Mouse (Mus musculus) hindbrain, embryonic 11.5 days (tissue): ENCODE measurements at regions not wholly inside any gene's neighbourhood (a gene's known extent, or its start where the extent isn't known, plus 50 kb on each side); places are given as distances from the start of the nearest gene placed in this dataset.
"Not testable (repeated sequence)": the region's sequence is repeated elsewhere in the genome, so short reads cannot be mapped to it uniquely, and the experiment has no call there.

Experiments used
- ATAC-seq: fragments of 200-750 bp; cut with Nextera tagmentation; 2 replicates; pipeline ENCODE4 v1.8.0; 2017; ENCODE audit warnings: mild to moderate bottlenecking, moderate TSS enrichment, moderate library complexity; ENCODE audit not compliant: low FRiP score
- DNase-seq: peaks from one replicate; pipeline ENCODE4 v3.0.0-alpha.2; 2015; ENCODE audit warnings: low spot score
- H3K27ac ChIP-seq: fragments of 300-500 bp; sonication (generic); 2 replicates; pipeline ENCODE4 v1.5.1; 2014; ENCODE audit warnings: mild to moderate bottlenecking, low read depth, low read length
- H3K27me3 ChIP-seq: fragments of 300-500 bp; sonication (generic); 2 replicates; pipeline ENCODE4 v1.6.1; 2014; ENCODE audit warnings: mild to moderate bottlenecking, low read length, moderate library complexity, mixed read lengths; ENCODE audit not compliant: control insufficient read depth, insufficient read depth
- H3K36me3 ChIP-seq: fragments of 300-500 bp; sonication (generic); 2 replicates; pipeline ENCODE4 v1.6.1; 2014; ENCODE audit warnings: mild to moderate bottlenecking, low read length, moderate library complexity, mixed read lengths; ENCODE audit not compliant: control insufficient read depth, insufficient read depth
- H3K4me1 ChIP-seq: fragments of 300-500 bp; sonication (generic); replicated peaks from 2 replicates; pipeline ENCODE4 v1.6.1; 2014; ENCODE audit warnings: low read length, mixed read lengths; ENCODE audit not compliant: control insufficient read depth, insufficient read depth
- H3K4me2 ChIP-seq: fragments of 300-500 bp; sonication (generic); replicated peaks from 2 replicates; pipeline ENCODE4 v1.6.1; 2014; ENCODE audit warnings: mild to moderate bottlenecking, low read depth, low read length
- H3K4me3 ChIP-seq: fragments of 300-500 bp; sonication (generic); 2 replicates; pipeline ENCODE4 v1.5.1; 2014; ENCODE audit warnings: low read depth, low read length
- H3K9ac ChIP-seq: fragments of 300-500 bp; sonication (generic); 2 replicates; pipeline ENCODE4 v1.6.1; 2014; ENCODE audit warnings: low read depth, low read length
- H3K9me3 ChIP-seq: fragments of 300-500 bp; sonication (generic); 2 replicates; pipeline ENCODE4 v1.6.1; 2016; ENCODE audit warnings: low read length; ENCODE audit not compliant: control insufficient read depth
- WGBS: fragments of 180-500 bp; shearing (Covaris S2); extraction: QIAGEN DNeasy Blood & Tissue Kit; methylation state at CpG from one replicate; pipeline ENCODE4 v1.1.7; 2014; 5-methylcytosine and 5-hydroxymethylcytosine counted together

GRCm38 (mm10) chr1:142108826-142109225, 1531.6 kb upstream of the B3galt2 start:
- not testable (repeated sequence) for H3K36me3 ChIP-seq, H3K4me1 ChIP-seq, ATAC-seq, H3K27me3 ChIP-seq, H3K4me2 ChIP-seq, DNase-seq, H3K9ac ChIP-seq, H3K27ac ChIP-seq, H3K9me3 ChIP-seq, H3K4me3 ChIP-seq
- 33% methylated on average over 3 of the region's 3 CpGs for WGBS

DNA sequence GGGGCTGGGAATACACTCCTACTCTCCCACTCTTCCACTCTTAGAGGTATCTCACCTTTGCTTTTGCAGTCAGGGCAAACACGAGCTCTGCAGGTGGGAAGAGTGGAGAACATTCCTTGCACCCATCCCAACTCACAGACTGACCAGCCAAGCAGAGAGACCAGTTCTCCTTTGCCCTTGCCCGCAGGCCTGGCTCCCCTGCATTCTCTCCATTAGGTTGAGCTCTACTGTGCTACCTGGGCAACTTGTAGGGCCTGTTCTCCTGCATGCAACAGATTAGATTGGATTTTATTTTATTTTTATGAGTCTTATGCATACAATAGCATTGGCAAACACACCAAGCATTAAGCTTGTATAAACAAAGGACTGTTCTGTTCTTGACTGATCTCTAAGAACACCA, 1483.2 kb upstream of the B3galt2 start:
- WGBS, result 75% methylated on average over 2 of the region's 2 CpGs
- H3K9me3 ChIP-seq, result no peaks in the 10 kb centered on the region
- H3K4me2 ChIP-seq, result no peak overlapping the region
- no peak overlapping the region for H3K4me3 ChIP-seq
- H3K27me3 ChIP-seq, result no peaks in the 10 kb centered on the region
- ATAC-seq (no peak), DNase-seq (no peak)
- H3K9ac ChIP-seq, result no peak overlapping the region
- no peaks in the 10 kb centered on the region for H3K4me1 ChIP-seq
- H3K27ac ChIP-seq, result no peak overlapping the region
- no peaks in the 10 kb centered on the region for H3K36me3 ChIP-seq

DNA sequence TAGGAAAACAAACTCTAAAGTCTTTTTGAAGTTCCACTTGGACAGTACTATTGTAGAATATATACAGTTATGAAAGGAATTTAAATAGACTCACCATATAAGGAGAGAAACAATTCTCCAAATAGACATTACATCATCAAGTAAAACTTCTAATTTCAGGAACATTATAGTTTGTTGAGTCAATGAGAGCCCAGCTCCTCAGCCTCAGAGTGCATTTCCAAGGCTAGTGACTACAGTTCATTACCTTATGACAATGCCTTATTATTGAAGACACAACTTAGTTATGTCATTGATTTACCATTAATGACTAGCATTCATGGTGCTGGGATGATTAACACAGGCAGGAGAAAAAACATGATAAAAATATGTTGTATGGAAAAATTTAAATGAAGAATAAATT, 1481.0 kb upstream of the B3galt2 start:
- no peak overlapping the region for H3K4me2 ChIP-seq
- no peaks in the 10 kb centered on the region for H3K4me1 ChIP-seq
- ATAC-seq (no peak), DNase-seq (no peak)
- H3K27me3 ChIP-seq, result no peaks in the 10 kb centered on the region
- no peak overlapping the region for H3K4me3 ChIP-seq
- H3K9me3 ChIP-seq, result no peaks in the 10 kb centered on the region
- no peak overlapping the region for H3K9ac ChIP-seq
- H3K27ac ChIP-seq, result no peak overlapping the region
- H3K36me3 ChIP-seq, result no peaks in the 10 kb centered on the region

DNA sequence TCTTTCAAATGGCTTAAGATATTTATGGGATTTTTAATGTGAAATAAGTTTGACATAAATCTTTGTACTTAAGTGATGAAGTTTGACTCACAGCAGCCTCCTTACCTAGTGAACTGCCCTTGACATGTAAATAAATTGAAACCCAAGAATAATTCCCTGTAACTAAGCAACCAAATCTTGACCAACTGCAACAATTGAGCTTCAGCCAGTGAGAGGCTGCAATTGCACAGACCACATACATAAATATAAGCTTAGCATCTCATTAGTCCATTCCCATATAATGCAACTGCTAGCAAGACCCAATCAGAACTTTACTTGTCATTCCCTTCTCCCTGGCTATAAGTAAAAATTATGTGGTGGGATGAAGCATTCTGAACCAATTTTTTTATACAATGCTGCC, 1473.5 kb upstream of the B3galt2 start:
- H3K4me3 ChIP-seq, result no peak overlapping the region
- ATAC-seq (peak; percentile 23; the same call in 1 of the 2 replicates), DNase-seq (no peak)
- no peak overlapping the region for H3K9ac ChIP-seq
- no peaks in the 10 kb centered on the region for H3K36me3 ChIP-seq
- H3K9me3 ChIP-seq, result no peaks in the 10 kb centered on the region
- H3K27ac ChIP-seq, result no peak overlapping the region
- no peak overlapping the region for H3K4me2 ChIP-seq
- H3K27me3 ChIP-seq, result no peaks in the 10 kb centered on the region
- no peaks in the 10 kb centered on the region for H3K4me1 ChIP-seq

- DNase-seq (no peak), ATAC-seq (no peak)
- no peak overlapping the region for H3K27ac ChIP-seq
- H3K27me3 ChIP-seq, result no peaks in the 10 kb centered on the region
- H3K4me1 ChIP-seq, result no peaks in the 10 kb centered on the region
- no peak overlapping the region for H3K4me3 ChIP-seq
- H3K9ac ChIP-seq, result no peak overlapping the region
- no peaks in the 10 kb centered on the region for H3K9me3 ChIP-seq
- H3K4me2 ChIP-seq, result no peak overlapping the region
- H3K36me3 ChIP-seq, result no peaks in the 10 kb centered on the region
- WGBS, result 87% methylated on average over 1 of the region's 1 CpGs
Observed at GRCm38 (mm10) chr1:142171134-142171533, 1469.3 kb upstream of the B3galt2 start.

DNA sequence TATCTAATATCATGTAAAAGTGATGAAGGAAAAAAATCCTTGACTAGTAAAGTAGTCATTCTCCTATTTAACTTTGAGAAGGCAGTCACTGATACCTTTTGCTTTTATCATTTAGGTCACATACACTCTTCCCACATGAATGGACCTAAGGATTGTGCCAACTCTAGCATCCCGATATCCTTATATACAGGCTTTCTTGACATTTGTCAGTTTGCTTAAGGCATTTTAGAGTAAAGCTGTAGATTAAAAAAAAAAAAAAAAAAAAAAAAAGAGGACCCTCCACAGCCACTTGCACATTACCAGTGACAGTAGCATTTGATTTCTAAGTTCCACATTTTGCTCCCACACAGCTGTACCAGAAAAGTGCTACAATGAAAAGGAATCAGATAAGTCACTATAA, 1425.7 kb upstream of the B3galt2 start:
- Histone ChIP-seq H3K9me3 (no peaks in the 10 kb centered on the region), H3K4me2 (no peak overlapping the region), H3K36me3 (no peaks in the 10 kb centered on the region), H3K27ac (no peak overlapping the region), H3K9ac (no peak overlapping the region), H3K27me3 (no peaks in the 10 kb centered on the region), H3K4me1 (no peaks in the 10 kb centered on the region), H3K4me3 (no peak overlapping the region)
- DNase-seq, result no peak
- 79% methylated on average over 1 of the region's 1 CpGs for WGBS
- ATAC-seq, result no peak
